Mouse (Mus musculus) bone marrow, adult 2 months (tissue): ENCODE results near the gene Hoxc9. TPM values are rescaled to one million over a fixed set of nuclear protein-coding genes. Genes with fewer than 3 reads are reported as not detected.

Source experiments
- H3K27ac ChIP-seq: fragments of 200-500 bp; 2 replicates; pipeline ENCODE4 v1.5.1; 2012; ENCODE audit warnings: low read depth, mild to moderate bottlenecking, control low read depth, inconsistent platforms, low read length; ENCODE audit not compliant: control insufficient read depth, poor library complexity, insufficient read depth
- H3K4me1 ChIP-seq: fragments of 200-500 bp; 2 replicates; pipeline ENCODE4 v1.6.1; 2011; ENCODE audit warnings: low read length; ENCODE audit not compliant: control insufficient read depth, insufficient read depth
- H3K4me3 ChIP-seq: fragments of 200-500 bp; replicated peaks from 2 replicates; pipeline ENCODE3; 2011; ENCODE audit warnings: mild to moderate bottlenecking, low read depth, low read length, control low read depth; ENCODE audit not compliant: control insufficient read depth
- CTCF ChIP-seq: fragments of 200-500 bp; IDR thresholded peaks from 2 replicates; pipeline ENCODE4 v1.5.1; 2011; ENCODE audit warnings: low read length, control low read depth; ENCODE audit not compliant: control insufficient read depth, insufficient read depth
- POLR2A ChIP-seq: fragments of 200-500 bp; IDR thresholded peaks from 2 replicates; pipeline ENCODE4 v1.6.1; 2011; ENCODE audit warnings: low read depth, mild to moderate bottlenecking, control low read depth, low read length, borderline replicate concordance; ENCODE audit not compliant: control insufficient read depth
- WGBS: fragments of 180-500 bp; shearing (Covaris S2); methylation state at CpG from one replicate; pipeline ENCODE4 v1.1.7; 2018; 5-methylcytosine and 5-hydroxymethylcytosine counted together
- polyA plus RNA-seq: library from polyadenylated mRNA; stranded (reverse); fragments of >200 nt; gene quantifications from 2 replicates; pipeline ENCODE4 v1.2.4, GENCODE M21; 2011; ENCODE audit warnings: low replicate concordance; ENCODE audit not compliant: missing spikeins, insufficient read depth, insufficient read length

The Hoxc9 gene
- polyA plus RNA-seq, 1 experiment = not detected

DNA sequence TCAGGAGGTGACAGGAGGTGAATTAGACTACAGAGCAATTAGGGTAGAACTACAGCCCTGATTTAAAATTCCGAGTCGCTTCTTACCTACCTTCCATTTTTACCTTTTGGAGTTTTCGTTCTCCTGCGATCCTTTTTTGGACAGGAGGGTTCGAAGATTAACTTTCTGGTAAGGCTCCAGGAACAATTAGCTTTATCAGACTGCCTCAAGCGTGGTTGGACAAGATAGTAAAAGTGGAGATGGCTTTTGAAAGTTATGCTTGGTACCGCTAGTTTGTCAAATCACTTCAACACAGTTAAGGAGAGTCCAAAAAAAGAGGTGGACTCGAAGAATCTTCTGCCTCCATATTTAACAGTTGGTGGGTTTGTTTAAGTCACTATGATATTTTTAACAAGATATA lies 45.3 kb downstream of the Hoxc9 start:
- WGBS = 18% methylated on average over 8 of the region's 8 CpGs
- no peaks in the 10 kb centered on the region for H3K4me1 ChIP-seq
- TF ChIP-seq CTCF (no peak), POLR2A (no peak)
- no peak overlapping the region for H3K27ac ChIP-seq
- no peak overlapping the region for H3K4me3 ChIP-seq

DNA sequence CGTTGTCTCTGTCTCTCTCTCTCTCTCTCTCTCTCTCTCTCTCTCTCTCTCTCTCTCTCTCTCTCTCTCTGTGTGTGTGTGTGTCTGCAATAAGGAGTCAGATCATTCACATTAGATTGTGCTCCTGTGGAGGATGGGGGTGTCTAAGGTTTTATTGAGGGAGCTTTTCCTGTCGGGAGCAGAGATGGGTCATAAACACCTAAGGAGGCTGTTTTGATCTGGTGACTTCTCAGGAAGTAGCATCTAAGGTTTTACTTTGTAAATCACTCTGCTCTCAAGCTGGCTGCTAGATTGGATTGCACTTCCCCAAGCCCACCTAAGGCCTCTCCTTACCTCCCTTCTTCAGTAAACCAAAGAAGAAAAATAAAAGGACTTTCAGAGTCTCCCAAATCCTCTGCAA lies 47.9 kb downstream of the Hoxc9 start:
- no peak for TF ChIP-seq POLR2A
- no peak for TF ChIP-seq CTCF
- H3K4me3 ChIP-seq = no peak overlapping the region
- H3K4me1 ChIP-seq = no peaks in the 10 kb centered on the region
- WGBS = 10% methylated on average over 2 of the region's 2 CpGs
- H3K27ac ChIP-seq = no peak overlapping the region

- WGBS = 10% methylated on average over 43 of the region's 43 CpGs
- TF ChIP-seq POLR2A (no peak), CTCF (no peak)
- no peaks in the 10 kb centered on the region for H3K4me1 ChIP-seq
- H3K4me3 ChIP-seq = no peak overlapping the region
- no peak overlapping the region for H3K27ac ChIP-seq
Observed at GRCm38 (mm10) chr15:103027266-103028235, 51.3 kb downstream of the Hoxc9 start.

- Histone ChIP-seq H3K4me3 (no peak overlapping the region), H3K4me1 (no peaks in the 10 kb centered on the region), H3K27ac (no peak overlapping the region)
- TF ChIP-seq CTCF = no peak
- no peak for TF ChIP-seq POLR2A
- 50% methylated on average over 9 of the region's 9 CpGs for WGBS
Observed at GRCm38 (mm10) chr15:103028916-103029512, 52.8 kb downstream of the Hoxc9 start.

DNA sequence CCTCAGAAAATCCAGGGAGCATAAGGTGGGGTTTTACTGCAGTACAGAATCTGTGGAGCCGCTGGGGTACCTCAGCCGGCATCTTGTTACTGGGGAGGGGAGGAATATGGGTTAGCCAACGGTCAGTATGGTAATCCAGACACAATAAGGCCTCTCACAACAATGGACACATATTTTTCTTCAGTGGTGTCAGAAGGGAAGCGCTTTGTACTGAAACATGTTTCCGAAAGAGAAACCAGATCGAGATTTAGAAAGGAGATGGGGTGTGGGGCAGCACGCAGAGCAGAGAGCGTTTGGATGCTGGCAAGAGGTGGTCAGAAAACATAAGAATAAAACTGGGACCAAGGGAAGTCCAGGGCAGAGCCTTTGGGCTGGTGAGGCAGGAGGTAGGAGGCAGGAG lies 53.9 kb downstream of the Hoxc9 start:
- H3K27ac ChIP-seq = no peak overlapping the region
- no peaks in the 10 kb centered on the region for H3K4me1 ChIP-seq
- WGBS = 16% methylated on average over 8 of the region's 8 CpGs
- H3K4me3 ChIP-seq = no peak overlapping the region
- TF ChIP-seq POLR2A (no peak), CTCF (no peak)

DNA sequence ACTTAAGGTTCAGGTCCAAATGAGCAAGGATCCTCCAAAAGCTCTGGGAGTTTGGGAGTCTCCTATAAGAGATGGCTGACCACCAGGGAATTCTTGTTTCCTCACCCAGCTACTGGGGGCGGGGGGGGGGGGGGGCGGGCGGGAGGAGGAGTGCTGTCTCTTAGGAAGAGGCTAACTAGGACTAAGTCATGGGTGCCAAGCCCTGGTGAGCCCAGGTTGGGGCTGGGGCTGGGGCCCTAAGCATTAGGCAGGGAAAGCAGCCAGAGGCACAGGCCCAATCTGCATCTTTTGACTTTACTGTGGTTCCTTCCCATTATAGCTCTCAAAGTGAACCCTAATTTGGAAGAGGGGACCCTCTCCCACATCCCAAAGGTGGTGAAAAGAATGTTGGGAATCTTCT lies 55.9 kb downstream of the Hoxc9 start:
- WGBS = 16% methylated on average over 3 of the region's 3 CpGs
- no peaks in the 10 kb centered on the region for H3K4me1 ChIP-seq
- H3K4me3 ChIP-seq = no peak overlapping the region
- no peak overlapping the region for H3K27ac ChIP-seq
- TF ChIP-seq POLR2A = no peak

GRCm38 (mm10) chr15:103032646-103033575 lies 56.7 kb downstream of the Hoxc9 start:
- Histone ChIP-seq H3K4me3 (no peak overlapping the region), H3K4me1 (no peaks in the 10 kb centered on the region), H3K27ac (no peak overlapping the region)
- 4% methylated on average over 26 of the region's 26 CpGs for WGBS
- TF ChIP-seq CTCF = no peak
- TF ChIP-seq POLR2A = no peak

DNA sequence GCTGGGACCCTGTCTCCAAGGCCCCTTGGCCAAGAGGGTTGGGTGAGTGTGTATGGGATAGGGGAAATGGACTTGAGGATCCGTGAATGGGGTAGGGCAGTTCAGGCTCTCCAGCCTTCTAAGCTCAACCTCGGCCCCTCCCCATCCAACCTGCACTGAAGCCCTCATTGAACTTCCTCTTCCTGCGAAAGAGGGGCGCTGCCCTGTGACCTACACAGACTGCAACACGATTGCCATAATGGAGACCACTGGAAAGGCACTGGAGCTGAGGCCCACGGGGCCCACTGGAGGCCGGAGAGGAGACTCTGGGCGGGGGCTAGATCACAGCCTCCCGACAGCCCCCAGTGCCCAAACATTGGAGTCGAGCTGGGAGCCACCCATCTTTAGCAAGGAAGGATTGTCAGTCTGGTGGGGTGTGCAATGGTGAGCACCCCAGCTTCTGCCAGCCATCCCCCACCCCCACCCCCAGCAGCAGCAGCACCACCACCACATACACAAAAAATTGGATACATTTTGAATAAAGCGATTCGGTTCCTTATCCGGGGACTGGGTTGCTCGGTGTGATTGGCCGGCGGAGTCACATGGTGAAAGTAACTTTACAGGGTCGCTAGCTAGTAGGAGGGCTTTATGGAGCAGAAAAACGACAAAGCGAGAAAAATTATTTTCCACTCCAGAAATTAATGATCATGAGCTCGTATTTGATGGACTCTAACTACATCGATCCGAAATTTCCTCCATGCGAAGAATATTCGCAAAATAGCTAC lies 58.0 kb downstream of the Hoxc9 start:
- TF ChIP-seq POLR2A (no peak), CTCF (no peak)
- no peak overlapping the region for H3K4me3 ChIP-seq
- H3K27ac ChIP-seq = no peak overlapping the region
- 2% methylated on average over 24 of the region's 24 CpGs for WGBS
- no peaks in the 10 kb centered on the region for H3K4me1 ChIP-seq

Other genes starting within 250 kb of the Hoxc9 start
- gene Hoxc13, start 55.3 kb upstream of the Hoxc9 start, polyA plus RNA-seq = not detected in 2 replicates
- gene Hoxc12, start 39.7 kb upstream of the Hoxc9 start, polyA plus RNA-seq = not detected in 2 replicates
- gene Hoxc11, start 22.0 kb upstream of the Hoxc9 start, polyA plus RNA-seq = not detected in 2 replicates
- 1.3 and 1.5 TPM in 2 replicates for gene Hoxc10, start 9.6 kb upstream of the Hoxc9 start, polyA plus RNA-seq
- 0.80 TPM in 1 of 2 replicates, not detected in the other for gene Hoxc5, start 9.0 kb upstream of the Hoxc9 start, polyA plus RNA-seq
- 1.2 and 2.6 TPM in 2 replicates for gene Hoxc8, start 14.2 kb downstream of the Hoxc9 start, polyA plus RNA-seq
- gene Hoxc6, start 21.8 kb downstream of the Hoxc9 start, polyA plus RNA-seq = 2.4 and 2.6 TPM in 2 replicates
- gene Hoxc4, start 42.5 kb downstream of the Hoxc9 start, polyA plus RNA-seq = 1.1 and 1.5 TPM in 2 replicates
- 3.0 and 3.9 TPM in 2 replicates for gene Smug1, start 190.7 kb downstream of the Hoxc9 start, polyA plus RNA-seq